Mouse (Mus musculus) myocyte (in vitro differentiated cells): ENCODE data around the gene 4930402F06Rik. TPM values are rescaled to one million over a fixed set of nuclear protein-coding genes. Genes with fewer than 3 reads are reported as not detected.

Experiments used
- H3K27me3 ChIP-seq: one replicate; pipeline ENCODE4 v1.6.1; 2011; ENCODE audit not compliant: control insufficient read depth, insufficient read depth, insufficient read length
- H3K36me3 ChIP-seq: one replicate; pipeline ENCODE4 v1.6.1; 2011; ENCODE audit not compliant: control insufficient read depth, insufficient read depth
- H3K4me2 ChIP-seq: one replicate; pipeline ENCODE4 v1.6.1; 2011; ENCODE audit warnings: low read depth, control low read depth
- H3K4me3 ChIP-seq: one replicate; pipeline ENCODE4 v1.5.1; 2011; ENCODE audit warnings: mild to moderate bottlenecking, control low read depth, moderate library complexity
- H3K79me2 ChIP-seq: one replicate; pipeline ENCODE4 v1.6.1; 2011; ENCODE audit not compliant: control insufficient read depth, insufficient read depth
- H3ac ChIP-seq: one replicate; pipeline ENCODE4 v1.6.1; 2011; ENCODE audit not compliant: control insufficient read depth, insufficient read length
- CEBPB ChIP-seq: IDR thresholded peaks from 2 replicates; pipeline ENCODE4 v1.6.1; 2011; ENCODE audit warnings: mild to moderate bottlenecking, moderate library complexity; ENCODE audit not compliant: poor library complexity, insufficient read depth, severe bottlenecking
- E2F4 ChIP-seq: IDR thresholded peaks from one replicate; pipeline ENCODE4 v1.6.1; 2011; ENCODE audit warnings: mild to moderate bottlenecking, control low read depth, moderate library complexity; ENCODE audit not compliant: insufficient read depth
- MAX ChIP-seq: IDR thresholded peaks from one replicate; pipeline ENCODE4 v1.6.1; 2011; ENCODE audit warnings: low read depth, mild to moderate bottlenecking, control low read depth
- MYOD1 ChIP-seq, 3 experiments: IDR thresholded peaks; one replicate each; pipeline ENCODE4 v1.6.1; 2011; ENCODE audit warnings: control low read depth in 2 of 3, low read depth in 2 of 3, mild to moderate bottlenecking in 2 of 3, moderate library complexity in 1 of 3; ENCODE audit not compliant: insufficient read length in 2 of 3, control insufficient read depth in 1 of 3
- MYOG ChIP-seq, 3 experiments: IDR thresholded peaks; one replicate each; pipeline ENCODE4 v1.6.1; 2011; ENCODE audit warnings: control low read depth in 2 of 3, low read depth in 2 of 3, mild to moderate bottlenecking in 2 of 3; ENCODE audit not compliant: insufficient read length in 2 of 3, control insufficient read depth in 1 of 3, insufficient read depth in 1 of 3
- POLR2A ChIP-seq: IDR thresholded peaks from one replicate; pipeline ENCODE4 v1.6.1; 2011; ENCODE audit warnings: low read depth, mild to moderate bottlenecking, control low read depth, moderate library complexity; ENCODE audit not compliant: insufficient read length
- POLR2AphosphoS2 ChIP-seq: IDR thresholded peaks from one replicate; pipeline ENCODE4 v1.6.1; 2011; ENCODE audit warnings: low read depth, control low read depth; ENCODE audit not compliant: insufficient read length
- REST ChIP-seq: IDR thresholded peaks from one replicate; pipeline ENCODE4 v1.6.1; 2011; ENCODE audit warnings: mild to moderate bottlenecking, control low read depth, moderate library complexity; ENCODE audit not compliant: insufficient read depth, insufficient read length
- SRF ChIP-seq: IDR thresholded peaks from one replicate; pipeline ENCODE4 v1.6.1; 2011; ENCODE audit warnings: low read depth; ENCODE audit not compliant: control insufficient read depth, insufficient read length
- TCF12 ChIP-seq: IDR thresholded peaks from one replicate; pipeline ENCODE4 v1.6.1; 2011; ENCODE audit warnings: mild to moderate bottlenecking, control low read depth; ENCODE audit not compliant: poor library complexity, insufficient read depth, severe bottlenecking
- TCF3 ChIP-seq: IDR thresholded peaks from one replicate; pipeline ENCODE4 v1.6.1; 2011; ENCODE audit warnings: low read depth, control low read depth; ENCODE audit not compliant: insufficient read length
- USF1 ChIP-seq: IDR thresholded peaks from one replicate; pipeline ENCODE4 v1.6.1; 2011; ENCODE audit warnings: low read depth, mild to moderate bottlenecking, control low read depth, moderate library complexity
- polyA plus RNA-seq: library from polyadenylated mRNA; unstranded; fragments of >200 nt; fragmentation: generic; extraction: Trizol; gene quantifications from one replicate; pipeline ENCODE4 v1.2.1, GENCODE M21; 2012; ENCODE audit warnings: missing spikeins

Gene 4930402F06Rik
- not detected for polyA plus RNA-seq

GRCm38 (mm10) chr2:35397096-35397495 lies at the start of gene 4930402F06Rik:
4930402F06Rik (minus strand) TSS chr2:35397175.
- Histone ChIP-seq H3K27me3 (no peaks in the 10 kb centered on the region), H3K79me2 (no peaks in the 10 kb centered on the region), H3K36me3 (no peaks in the 10 kb centered on the region), H3K4me3 (no peak within 1 kb of the TSS), H3ac (no peak within 1 kb of the TSS), H3K4me2 (peak within 1 kb of the TSS; percentile 57)
- TF ChIP-seq REST (no peak), MYOG (IDR thresholded peaks at IDR 0.05; ENCODE audit: control insufficient read depth in 1 of 3, insufficient read depth in 1 of 3, insufficient read length in 2 of 3, low read depth in 2 of 3) (no peak), USF1 (no peak), MAX (no peak), TCF3 (no peak), POLR2AphosphoS2 (no peak), MYOD1 (IDR thresholded peaks at IDR 0.05; ENCODE audit: control insufficient read depth in 1 of 3, insufficient read length in 2 of 3, low read depth in 2 of 3) (no peak), E2F4 (no peak), CEBPB (no peak), TCF12 (no peak), SRF (no peak), POLR2A (no peak)

GRCm38 (mm10) chr2:35446300-35446699 lies 49.3 kb upstream of the 4930402F06Rik start:
- no peak overlapping the region for H3ac ChIP-seq
- H3K79me2 ChIP-seq, result no peaks in the 10 kb centered on the region
- H3K4me2 ChIP-seq, result no peak overlapping the region
- no peaks in the 10 kb centered on the region for H3K27me3 ChIP-seq
- no peaks in the 10 kb centered on the region for H3K36me3 ChIP-seq
- no peak overlapping the region for H3K4me3 ChIP-seq
- TF ChIP-seq TCF12, result no peak
- no peak for TF ChIP-seq SRF
- no peak for TF ChIP-seq E2F4
- TF ChIP-seq CEBPB, result no peak
- no peak for TF ChIP-seq MYOD1 (IDR thresholded peaks at IDR 0.05; ENCODE audit: control insufficient read depth in 1 of 3, insufficient read length in 2 of 3, low read depth in 2 of 3)
- no peak for TF ChIP-seq MYOG (IDR thresholded peaks at IDR 0.05; ENCODE audit: control insufficient read depth in 1 of 3, insufficient read depth in 1 of 3, insufficient read length in 2 of 3, low read depth in 2 of 3)
- no peak for TF ChIP-seq USF1
- no peak for TF ChIP-seq POLR2AphosphoS2

- Histone ChIP-seq H3K79me2 (no peaks in the 10 kb centered on the region), H3K36me3 (no peaks in the 10 kb centered on the region), H3K4me3 (no peak overlapping the region), H3K27me3 (no peaks in the 10 kb centered on the region), H3ac (no peak overlapping the region), H3K4me2 (no peak overlapping the region)
- TF ChIP-seq MYOG (IDR thresholded peaks at IDR 0.05; ENCODE audit: control insufficient read depth in 1 of 3, insufficient read depth in 1 of 3, insufficient read length in 2 of 3, low read depth in 2 of 3) (no peak), POLR2AphosphoS2 (no peak), POLR2A (no peak), TCF12 (no peak), SRF (no peak), TCF3 (no peak), USF1 (no peak), REST (no peak), MAX (no peak), CEBPB (no peak), E2F4 (no peak), MYOD1 (IDR thresholded peaks at IDR 0.05; ENCODE audit: control insufficient read depth in 1 of 3, insufficient read length in 2 of 3, low read depth in 2 of 3) (no peak)
Measured at GRCm38 (mm10) chr2:35445610-35446009, 48.6 kb upstream of the 4930402F06Rik start.

- Histone ChIP-seq H3K27me3 (no peaks in the 10 kb centered on the region), H3K79me2 (no peaks in the 10 kb centered on the region), H3K36me3 (no peaks in the 10 kb centered on the region), H3K4me2 (peak overlapping the region; percentile 68), H3K4me3 (no peak overlapping the region), H3ac (no peak overlapping the region)
- TF ChIP-seq TCF3 (no peak), MAX (no peak), E2F4 (no peak), SRF (no peak)
Measured at GRCm38 (mm10) chr2:35444764-35445262, 47.8 kb upstream of the 4930402F06Rik start.

DNA sequence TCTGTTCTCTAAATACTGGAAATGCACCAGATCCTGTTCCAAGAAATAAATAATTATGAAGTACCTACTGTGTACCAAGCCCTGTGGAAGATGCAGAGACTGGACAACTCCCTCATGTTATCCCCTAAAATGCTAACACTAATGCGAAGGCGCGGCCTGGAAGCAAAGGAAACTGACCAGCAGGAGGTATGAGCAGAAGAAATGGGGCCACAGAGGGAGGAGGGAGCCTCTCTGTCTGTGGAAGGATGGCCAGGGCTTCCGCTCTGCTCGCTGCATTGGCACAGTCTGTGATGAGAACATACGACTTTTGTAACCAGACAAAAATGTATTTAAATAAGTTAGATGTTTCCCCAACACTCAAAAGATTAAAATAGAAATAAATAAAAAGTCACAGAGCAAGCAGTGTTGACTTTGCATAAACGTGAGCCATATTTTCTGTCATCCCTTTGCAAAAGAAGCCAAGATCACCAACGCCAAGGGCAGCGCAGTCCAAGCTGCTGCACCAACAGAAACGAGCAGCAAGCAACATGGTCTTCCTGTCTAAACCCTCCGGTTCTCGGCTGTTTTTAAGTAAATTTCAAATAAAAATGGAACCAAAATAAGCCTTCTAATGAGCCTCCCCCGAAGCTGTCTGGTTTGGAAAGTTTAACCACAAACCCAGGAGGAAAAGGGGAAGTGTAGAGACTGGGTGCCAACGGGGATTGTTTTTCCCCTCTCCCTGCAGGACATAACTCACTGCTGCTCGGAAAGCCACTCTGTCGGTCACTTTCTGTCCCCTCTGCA lies 47.2 kb upstream of the 4930402F06Rik start:
- Histone ChIP-seq H3K4me3 (no peak overlapping the region), H3K36me3 (no peaks in the 10 kb centered on the region), H3ac (no peak overlapping the region), H3K4me2 (peak overlapping the region; percentile 68), H3K79me2 (no peaks in the 10 kb centered on the region), H3K27me3 (no peaks in the 10 kb centered on the region)
- TF ChIP-seq MYOG (IDR thresholded peaks at IDR 0.05; ENCODE audit: control insufficient read depth in 1 of 3, insufficient read depth in 1 of 3, insufficient read length in 2 of 3, low read depth in 2 of 3) (no peak), POLR2AphosphoS2 (no peak)
